Mouse (Mus musculus) bone marrow, adult 2 months (tissue): ENCODE results near the gene Trpm6.

Source experiments
- CTCF ChIP-seq: fragments of 200-500 bp; IDR thresholded peaks from 2 replicates; pipeline ENCODE4 v1.5.1; 2011; ENCODE audit warnings: low read length, control low read depth; ENCODE audit not compliant: control insufficient read depth, insufficient read depth
- POLR2A ChIP-seq: fragments of 200-500 bp; IDR thresholded peaks from 2 replicates; pipeline ENCODE4 v1.6.1; 2011; ENCODE audit warnings: low read depth, mild to moderate bottlenecking, control low read depth, low read length, borderline replicate concordance; ENCODE audit not compliant: control insufficient read depth

- no peak for TF ChIP-seq CTCF
- no peak for TF ChIP-seq POLR2A
Measured at GRCm38 (mm10) chr19:18898238-18898637, 148.5 kb downstream of the Trpm6 start.
